Mouse (Mus musculus): ENCODE measurements at regions not wholly inside any gene's neighbourhood (a gene's known extent, or its start where the extent isn't known, plus 50 kb on each side); places are given as distances from the start of the nearest gene placed in this dataset.

- H3K27ac ChIP-seq, result no peak overlapping the region
- 41% methylated on average over 5 of the region's 5 CpGs for WGBS (ENCODE audit: insufficient replicate concordance)
- no peaks in the 10 kb centered on the region for H3K36me3 ChIP-seq (replicated peaks; ENCODE audit: control insufficient read depth, insufficient read depth, low read depth)
- no peak for DNase-seq (ENCODE audit: low read depth in 3 of 3, low spot score in 3 of 3)
- no peak overlapping the region for H3K4me2 ChIP-seq (ENCODE audit: low read depth)
- H3K9ac ChIP-seq (replicated peaks), result no peak overlapping the region
- H3K27me3 ChIP-seq (ENCODE audit: control insufficient read depth, insufficient read depth, low read length), result no peaks in the 10 kb centered on the region
- H3K4me1 ChIP-seq (replicated peaks; ENCODE audit: control insufficient read depth in 2 of 2, insufficient read depth in 2 of 2, low read length in 1 of 2), result no peaks in the 10 kb centered on the region
- H3K4me3 ChIP-seq (ENCODE audit: insufficient read depth in 1 of 2, low read depth in 2 of 2, low read length in 2 of 2), result no peak overlapping the region
- H3K9me3 ChIP-seq (ENCODE audit: control insufficient read depth, low read length), result no peaks in the 10 kb centered on the region
- no peak for ATAC-seq (ENCODE audit: insufficient read depth)
- TF ChIP-seq CTCF (IDR thresholded peaks at IDR 0.05; ENCODE audit: low read depth), result no peak
- no peak for TF ChIP-seq EP300 (IDR thresholded peaks at IDR 0.05; ENCODE audit: low read depth)
These were observed 157.8 kb upstream of the Tyw5 start for GRCm38 (mm10) chr1:57564676-57565075.

GRCm38 (mm10) chr1:57572097-57572496, 165.2 kb upstream of the Tyw5 start:
- H3K4me1 ChIP-seq (replicated peaks; ENCODE audit: control insufficient read depth in 2 of 2, insufficient read depth in 2 of 2, low read length in 1 of 2), result no peaks in the 10 kb centered on the region
- H3K9ac ChIP-seq (replicated peaks), result no peak overlapping the region
- no peak for TF ChIP-seq CTCF (IDR thresholded peaks at IDR 0.05; ENCODE audit: low read depth)
- TF ChIP-seq EP300 (IDR thresholded peaks at IDR 0.05; ENCODE audit: low read depth), result no peak
- H3K9me3 ChIP-seq (ENCODE audit: control insufficient read depth, low read length), result no peaks in the 10 kb centered on the region
- H3K36me3 ChIP-seq (replicated peaks; ENCODE audit: control insufficient read depth, insufficient read depth, low read depth), result no peaks in the 10 kb centered on the region
- H3K4me3 ChIP-seq (ENCODE audit: insufficient read depth in 1 of 2, low read depth in 2 of 2, low read length in 2 of 2), result no peak overlapping the region
- DNase-seq (ENCODE audit: low read depth in 3 of 3, low spot score in 3 of 3) (no peak), ATAC-seq (ENCODE audit: insufficient read depth) (no peak)
- no peak overlapping the region for H3K27ac ChIP-seq
- H3K4me2 ChIP-seq (ENCODE audit: low read depth), result no peak overlapping the region
- H3K27me3 ChIP-seq (ENCODE audit: control insufficient read depth, insufficient read depth, low read length), result no peaks in the 10 kb centered on the region
- 45% methylated on average over 5 of the region's 5 CpGs for WGBS (ENCODE audit: insufficient replicate concordance)

- H3K4me2 ChIP-seq (ENCODE audit: low read depth), result no peak overlapping the region
- DNase-seq (ENCODE audit: low read depth in 3 of 3, low spot score in 3 of 3) (no peak), ATAC-seq (ENCODE audit: insufficient read depth) (no peak)
- H3K27me3 ChIP-seq (ENCODE audit: control insufficient read depth, insufficient read depth, low read length), result no peaks in the 10 kb centered on the region
- H3K4me3 ChIP-seq (ENCODE audit: insufficient read depth in 1 of 2, low read depth in 2 of 2, low read length in 2 of 2), result no peak overlapping the region
- H3K36me3 ChIP-seq (replicated peaks; ENCODE audit: control insufficient read depth, insufficient read depth, low read depth), result no peaks in the 10 kb centered on the region
- 49% methylated on average over 6 of the region's 6 CpGs for WGBS (ENCODE audit: insufficient replicate concordance)
- no peak overlapping the region for H3K9ac ChIP-seq (replicated peaks)
- H3K9me3 ChIP-seq (ENCODE audit: control insufficient read depth, low read length), result no peaks in the 10 kb centered on the region
- TF ChIP-seq EP300 (IDR thresholded peaks at IDR 0.05; ENCODE audit: low read depth) (no peak), CTCF (IDR thresholded peaks at IDR 0.05; ENCODE audit: low read depth) (no peak)
- no peaks in the 10 kb centered on the region for H3K4me1 ChIP-seq (replicated peaks; ENCODE audit: control insufficient read depth in 2 of 2, insufficient read depth in 2 of 2, low read length in 1 of 2)
- H3K27ac ChIP-seq, result no peak overlapping the region
These were observed 166.9 kb upstream of the Tyw5 start for GRCm38 (mm10) chr1:57573829-57574228.

GRCm38 (mm10) chr1:57574530-57574929, 167.6 kb upstream of the Tyw5 start:
- DNase-seq (ENCODE audit: low read depth in 3 of 3, low spot score in 3 of 3) (no peak), ATAC-seq (ENCODE audit: insufficient read depth) (no peak)
- Histone ChIP-seq H3K27ac (no peak overlapping the region), H3K4me1 (replicated peaks; ENCODE audit: control insufficient read depth in 2 of 2, insufficient read depth in 2 of 2, low read length in 1 of 2) (no peaks in the 10 kb centered on the region), H3K27me3 (ENCODE audit: control insufficient read depth, insufficient read depth, low read length) (no peaks in the 10 kb centered on the region), H3K4me2 (ENCODE audit: low read depth) (no peak overlapping the region), H3K4me3 (ENCODE audit: insufficient read depth in 1 of 2, low read depth in 2 of 2, low read length in 2 of 2) (no peak overlapping the region), H3K9me3 (ENCODE audit: control insufficient read depth, low read length) (no peaks in the 10 kb centered on the region), H3K36me3 (replicated peaks; ENCODE audit: control insufficient read depth, insufficient read depth, low read depth) (no peaks in the 10 kb centered on the region), H3K9ac (replicated peaks) (no peak overlapping the region)
- no peak for TF ChIP-seq EP300 (IDR thresholded peaks at IDR 0.05; ENCODE audit: low read depth)
- no peak for TF ChIP-seq CTCF (IDR thresholded peaks at IDR 0.05; ENCODE audit: low read depth)
- 56% methylated on average over 6 of the region's 6 CpGs for WGBS (ENCODE audit: insufficient replicate concordance)

- no peaks in the 10 kb centered on the region for H3K36me3 ChIP-seq (replicated peaks; ENCODE audit: control insufficient read depth, insufficient read depth, low read depth)
- H3K4me3 ChIP-seq (ENCODE audit: insufficient read depth in 1 of 2, low read depth in 2 of 2, low read length in 2 of 2), result no peak overlapping the region
- ATAC-seq (ENCODE audit: insufficient read depth), result no peak
- no peak overlapping the region for H3K4me2 ChIP-seq (ENCODE audit: low read depth)
- no peak overlapping the region for H3K27ac ChIP-seq
- H3K4me1 ChIP-seq (replicated peaks; ENCODE audit: control insufficient read depth in 2 of 2, insufficient read depth in 2 of 2, low read length in 1 of 2), result no peaks in the 10 kb centered on the region
- WGBS (ENCODE audit: insufficient replicate concordance), result 58% methylated on average over 5 of the region's 5 CpGs
- H3K9me3 ChIP-seq (ENCODE audit: control insufficient read depth, low read length), result no peaks in the 10 kb centered on the region
- no peak overlapping the region for H3K9ac ChIP-seq (replicated peaks)
- DNase-seq (ENCODE audit: low read depth in 3 of 3, low spot score in 3 of 3), result no peak
- no peaks in the 10 kb centered on the region for H3K27me3 ChIP-seq (ENCODE audit: control insufficient read depth, insufficient read depth, low read length)
- TF ChIP-seq CTCF (IDR thresholded peaks at IDR 0.05; ENCODE audit: low read depth) (no peak), EP300 (IDR thresholded peaks at IDR 0.05; ENCODE audit: low read depth) (no peak)
These were observed 169.3 kb upstream of the Tyw5 start for GRCm38 (mm10) chr1:57576066-57576753.
